ENCODE assay signal across 7 mouse cellular contexts in genomic region chr2:147184071-147184990, GRCm38 (mm10). TPM values are rescaled to one million over a fixed set of nuclear protein-coding genes. Genes with fewer than 3 reads are reported as not detected.
DNase-seq lines count a peak whose midpoint lies in the region; ATAC-seq lines count a peak whose summit lies in the region.

No protein-coding gene starts in this region.

- 0 out of 2 replicates have a peak, but pooled peaks have one; percentile 12 for ATAC-seq in lung, embryonic 16.5 days (ENCODE audit: low read depth)
- ATAC-seq in limb, embryonic 15.5 days (ENCODE audit: insufficient number of reproducible peaks, low FRiP score, low TSS enrichment, low read depth), result no peak
- 0 out of 2 replicates have a peak, but pooled peaks have one; percentile 27 for ATAC-seq in stomach, embryonic 15.5 days (ENCODE audit: insufficient read depth, low FRiP score, low read depth)
- no peak for ATAC-seq in activated CD4-positive, CD25-positive, alpha-beta regulatory T cell, adult 4 months

- H3K4me1 ChIP-seq in lung, embryonic 16.5 days (replicated peaks; ENCODE audit: control insufficient read depth, insufficient read depth, low read length), result peaks cover 12% of the 10 kb centered on the region; the same call in 1 of the 2 replicates
- H3K4me1 ChIP-seq in forebrain, embryonic 10.5 days, result peaks cover 62% of the 10 kb centered on the region
- peaks cover 32% of the 10 kb centered on the region for H3K4me1 ChIP-seq in limb, embryonic 15.5 days
- H3K4me1 ChIP-seq in stomach, embryonic 15.5 days, result peaks cover 13% of the 10 kb centered on the region; the same call in 1 of the 2 replicates

- no peaks in the 10 kb centered on the region for H3K9me3 ChIP-seq in lung, embryonic 16.5 days (ENCODE audit: control insufficient read depth, low read length)
- no peaks in the 10 kb centered on the region for H3K9me3 ChIP-seq in forebrain, embryonic 10.5 days
- H3K9me3 ChIP-seq in limb, embryonic 15.5 days, result no peaks in the 10 kb centered on the region
- no peaks in the 10 kb centered on the region for H3K9me3 ChIP-seq in stomach, embryonic 15.5 days

- peak overlapping the region; percentile 50 for H3K4me2 ChIP-seq in lung, embryonic 16.5 days (ENCODE audit: low read depth, low read length)
- H3K4me2 ChIP-seq in limb, embryonic 15.5 days, result peak overlapping the region; percentile 39
- H3K4me2 ChIP-seq in stomach, embryonic 15.5 days, result peak overlapping the region; percentile 51

- peaks cover 95% of the 10 kb centered on the region for H3K27me3 ChIP-seq in lung, embryonic 16.5 days (ENCODE audit: control insufficient read depth, insufficient read depth, low read depth, low read length)
- peaks cover 100% of the 10 kb centered on the region for H3K27me3 ChIP-seq in forebrain, embryonic 10.5 days (ENCODE audit: poor library complexity, severe bottlenecking)
- H3K27me3 ChIP-seq in limb, embryonic 15.5 days, result peaks cover 94% of the 10 kb centered on the region
- peaks cover 90% of the 10 kb centered on the region for H3K27me3 ChIP-seq in stomach, embryonic 15.5 days (replicated peaks)

- whole genome bisulfite sequencing in lung, embryonic 16.5 days, result under 1% methylated on average over 54 of the region's 65 CpGs
- under 1% methylated on average over 64 of the region's 65 CpGs for WGBS in forebrain, embryonic 10.5 days
- under 1% methylated on average over 61 of the region's 65 CpGs for WGBS in limb, embryonic 15.5 days
- 1% methylated on average over 64 of the region's 65 CpGs for WGBS in stomach, embryonic 15.5 days

- peak overlapping the region; percentile 37 for H3K4me3 ChIP-seq in lung, embryonic 16.5 days (ENCODE audit: low read length)
- peak overlapping the region; percentile 44 for H3K4me3 ChIP-seq in forebrain, embryonic 10.5 days
- peak overlapping the region; percentile 33 for H3K4me3 ChIP-seq in limb, embryonic 15.5 days
- peak overlapping the region; percentile 34 for H3K4me3 ChIP-seq in stomach, embryonic 15.5 days (replicated peaks)

- H3K27ac ChIP-seq in lung, embryonic 16.5 days (ENCODE audit: low read length), result no peak overlapping the region
- H3K27ac ChIP-seq in forebrain, embryonic 10.5 days, result peak overlapping the region; percentile 74
- no peak overlapping the region for H3K27ac ChIP-seq in limb, embryonic 15.5 days
- H3K27ac ChIP-seq in stomach, embryonic 15.5 days, result no peak overlapping the region

- H3K9ac ChIP-seq in lung, embryonic 16.5 days (ENCODE audit: low read length), result no peak overlapping the region; the same call in 1 of the 2 replicates
- no peak overlapping the region for H3K9ac ChIP-seq in limb, embryonic 15.5 days
- no peak overlapping the region for H3K9ac ChIP-seq in stomach, embryonic 15.5 days

- no peaks in the 10 kb centered on the region for H3K36me3 ChIP-seq in lung, embryonic 16.5 days (ENCODE audit: control insufficient read depth, insufficient read depth, low read length)
- no peaks in the 10 kb centered on the region for H3K36me3 ChIP-seq in forebrain, embryonic 10.5 days (replicated peaks)
- H3K36me3 ChIP-seq in limb, embryonic 15.5 days, result no peaks in the 10 kb centered on the region
- no peaks in the 10 kb centered on the region for H3K36me3 ChIP-seq in stomach, embryonic 15.5 days

- no peak for DNase-seq in lung, adult 18-20 months
- DNase-seq in forebrain, embryonic 10.5 days (ENCODE audit: extremely low spot score, low spot score), result peak; percentile 49
- no peak for DNase-seq in ovary, postnatal 14 days (ENCODE audit: low spot score)

RNA-seq across cellular contexts. Expression of gene Nkx2-2, which starts 9.7 kb away (rescaled TPM):
- not detected in 2 replicates for polyA plus RNA-seq in lung, embryonic 16.5 days (2015; fragmentation: Nextera tagmentation; extraction: Ambion mirVana)
- polyA plus RNA-seq in forebrain, embryonic 10.5 days (2016; fragmentation: Nextera tagmentation; extraction: Ambion mirVana), result 2.8 and 4.1 TPM in 2 replicates
- polyA plus RNA-seq in limb, embryonic 15.5 days (2015; fragmentation: Nextera tagmentation; extraction: Ambion mirVana), result 0.11 TPM in 1 of 2 replicates, not detected in the other
- 3.5 and 6.0 TPM in 2 replicates for polyA plus RNA-seq in stomach, embryonic 15.5 days (2015; fragmentation: Nextera tagmentation; extraction: Ambion mirVana)
- polyA plus RNA-seq in activated CD4-positive, CD25-positive, alpha-beta regulatory T cell, adult 4 months (2017; shearing (Covaris generic)), result not detected

Comparison
In these comparisons a context has a peak if more than half of its experiments do, and no peak if none do; other contexts are left out.
1. ATAC-seq: peak in lung, embryonic 16.5 days (single experiment) and stomach, embryonic 15.5 days (single experiment); none in limb, embryonic 15.5 days (single experiment) and activated CD4-positive, CD25-positive, alpha-beta regulatory T cell, adult 4 months (single experiment).
2. Peak in every context shown above with its lines, with median percentiles within 50 percentile points of each other: H3K4me2 ChIP-seq and H3K4me3 ChIP-seq.